Mouse (Mus musculus) neutrophil, adult 59 days (primary cell): ENCODE data around the gene Zfp954. TPM values are rescaled to one million over a fixed set of nuclear protein-coding genes. Genes with fewer than 3 reads are reported as not detected.

Experiments used
- total RNA-seq, 2 experiments: library from RNA; stranded (reverse); gene quantifications; 1 replicate in 1 of 2; 2 replicates in 1 of 2; pipeline ENCODE4 v1.2.4; 2023

The Zfp954 gene
- total RNA-seq: 10 to 100 TPM; 12.0 to 15.4 TPM

GRCm38 (mm10) chr7:7120921-7121601 lies at the start of gene Zfp954:
Zfp954 (minus strand) TSS chr7:7121488.

GRCm38 (mm10) chr7:7136379-7136866 lies 15.1 kb upstream of the Zfp954 start, which contains the start of gene Zfp773:
Zfp773 (minus strand) TSS chr7:7136755.

Other genes with a start within 250 kb of the Zfp954 start
- not detected for gene Aurkc, start 126.2 kb downstream of the Zfp954 start, total RNA-seq
- gene Zfp773, start 15.3 kb upstream of the Zfp954 start, total RNA-seq: under 1 TPM; 0.51 to 0.95 TPM
- under 1 TPM; 0.29 to 0.71 TPM for gene Zfp418, start 49.8 kb upstream of the Zfp954 start, total RNA-seq
- 1 to 10 TPM in 1 of 2 experiments, under 1 TPM in 1; 0.64 to 1.8 TPM for gene Zfp772, start 88.5 kb upstream of the Zfp954 start, total RNA-seq
- gene Vmn2r29, start 125.8 kb upstream of the Zfp954 start, total RNA-seq: not detected
- gene Gm45844, start 156.8 kb upstream of the Zfp954 start, total RNA-seq: under 1 TPM; 0.13 to 0.18 TPM
- 10 to 100 TPM; 24.0 to 27.5 TPM for gene Clcn4, start 179.4 kb upstream of the Zfp954 start, total RNA-seq
- gene Vmn2r30, start 216.1 kb upstream of the Zfp954 start, total RNA-seq: not detected